Mouse (Mus musculus) stomach, embryonic 14.5 days (tissue): ENCODE measurements around the gene Odf3. TPM values are rescaled to one million over a fixed set of nuclear protein-coding genes. Genes with fewer than 3 reads are reported as not detected.
A peak's percentile ranks its signal among the peaks of the same experiment; 100 is the strongest.

Experiments
- ATAC-seq: fragments of 200-750 bp; cut with Nextera tagmentation; 2 replicates; pipeline ENCODE4 v1.8.0; 2017; ENCODE audit warnings: low read depth, moderate TSS enrichment; ENCODE audit not compliant: insufficient number of reproducible peaks, insufficient read depth, low FRiP score
- H3K27ac ChIP-seq: fragments of 300-500 bp; sonication (generic); 2 replicates; pipeline ENCODE4 v1.5.1; 2014; ENCODE audit warnings: mild to moderate bottlenecking, low read length, moderate library complexity, mixed read lengths
- H3K27me3 ChIP-seq: fragments of 300-500 bp; sonication (generic); 2 replicates; pipeline ENCODE4 v1.6.1; 2014; ENCODE audit warnings: low read length, control low read depth, mixed read lengths; ENCODE audit not compliant: control insufficient read depth, insufficient read depth
- H3K36me3 ChIP-seq: fragments of 300-500 bp; sonication (generic); 2 replicates; pipeline ENCODE4 v1.6.1; 2014; ENCODE audit warnings: mild to moderate bottlenecking, control low read depth, low read length, moderate library complexity, mixed read lengths; ENCODE audit not compliant: control insufficient read depth, insufficient read depth
- H3K4me1 ChIP-seq: fragments of 300-500 bp; sonication (generic); 2 replicates; pipeline ENCODE4 v1.6.1; 2014; ENCODE audit warnings: low read length, control low read depth, mixed read lengths; ENCODE audit not compliant: control insufficient read depth, insufficient read depth
- H3K4me2 ChIP-seq: fragments of 300-500 bp; sonication (generic); replicated peaks from 2 replicates; pipeline ENCODE4 v1.6.1; 2014; ENCODE audit warnings: low read depth, low read length, control low read depth
- H3K4me3 ChIP-seq: fragments of 300-500 bp; sonication (generic); 2 replicates; pipeline ENCODE4 v1.5.1; 2014; ENCODE audit warnings: low read depth, low read length, control low read depth
- H3K9ac ChIP-seq: fragments of 300-500 bp; sonication (generic); replicated peaks from 2 replicates; pipeline ENCODE4 v1.6.1; 2014; ENCODE audit warnings: low read depth, mild to moderate bottlenecking, control low read depth, low read length, moderate library complexity, mixed read lengths
- H3K9me3 ChIP-seq: fragments of 300-500 bp; sonication (generic); 2 replicates; pipeline ENCODE4 v1.6.1; 2016; ENCODE audit warnings: low read depth, low read length, control low read depth; ENCODE audit not compliant: control insufficient read depth
- WGBS: fragments of 180-500 bp; shearing (Covaris S2); extraction: QIAGEN DNeasy Blood & Tissue Kit; methylation state at CpG from one replicate; pipeline ENCODE4 v1.1.7; 2014; 5-methylcytosine and 5-hydroxymethylcytosine counted together
- polyA plus RNA-seq: library from polyadenylated mRNA; unstranded; fragments of >200 nt; fragmentation: Nextera tagmentation; extraction: Ambion mirVana; gene quantifications from 2 replicates; pipeline ENCODE4 v1.2.1, GENCODE M21; 2014

Gene Odf3
- polyA plus RNA-seq, 1 experiment from 2014 or later: not detected

DNA sequence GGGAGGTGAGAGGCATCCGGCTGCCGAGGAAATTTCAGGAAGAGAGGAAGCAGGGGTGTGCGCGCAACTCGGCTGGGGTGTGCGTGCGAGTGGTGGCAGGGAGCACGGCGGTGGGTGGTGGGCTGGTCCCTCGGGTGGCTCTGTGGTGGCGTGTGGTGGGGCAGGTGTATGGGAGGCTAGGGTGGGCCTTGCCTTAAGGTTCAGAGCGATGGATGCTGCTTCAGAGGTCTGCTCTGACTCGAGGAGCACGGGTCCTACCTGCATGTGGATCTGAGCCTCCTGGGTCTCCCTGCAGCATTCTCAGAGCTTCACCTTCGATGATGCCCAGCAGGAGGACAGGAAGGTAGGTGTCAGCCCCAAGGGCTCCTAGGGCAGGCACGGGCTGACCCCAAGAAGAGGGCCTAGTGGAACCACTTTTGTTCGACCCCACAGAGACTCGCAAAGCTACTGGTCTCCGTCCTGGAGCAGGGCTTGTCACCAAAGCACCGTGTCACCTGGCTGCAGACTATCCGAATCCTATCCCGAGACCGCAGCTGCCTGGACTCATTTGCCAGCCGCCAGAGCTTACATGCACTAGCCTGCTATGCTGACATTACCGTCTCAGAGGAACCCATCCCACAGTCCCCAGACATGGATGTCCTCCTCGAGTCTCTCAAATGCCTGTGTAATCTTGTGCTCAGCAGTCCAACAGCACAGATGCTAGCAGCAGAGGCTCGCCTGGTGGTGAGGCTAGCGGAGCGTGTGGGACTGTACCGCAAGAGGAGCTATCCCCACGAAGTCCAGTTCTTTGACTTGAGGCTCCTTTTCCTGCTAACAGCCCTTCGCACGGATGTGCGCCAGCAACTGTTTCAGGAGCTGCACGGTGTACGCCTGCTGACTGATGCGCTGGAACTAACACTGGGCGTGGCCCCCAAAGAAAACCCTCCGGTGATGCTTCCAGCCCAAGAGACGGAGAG, 10.2 kb downstream of the Odf3 start, which contains the start of gene Bet1l:
Bet1l (minus strand) TSS at position 28 of the 956 bp plus-strand sequence.
- ATAC-seq: peak; percentile 30
- Histone ChIP-seq H3K4me1 (peaks cover 13% of the 10 kb centered on the region), H3K9me3 (no peaks in the 10 kb centered on the region), H3K27ac (peak within 1 kb of the TSS; percentile 94), H3K9ac (peak within 1 kb of the TSS; percentile 88), H3K27me3 (no peaks in the 10 kb centered on the region), H3K4me2 (peak within 1 kb of the TSS; percentile 99), H3K36me3 (peaks cover 56% of the 10 kb centered on the region), H3K4me3 (peak within 1 kb of the TSS; percentile 87)
- WGBS: 36% methylated on average over 40 of the region's 40 CpGs

DNA sequence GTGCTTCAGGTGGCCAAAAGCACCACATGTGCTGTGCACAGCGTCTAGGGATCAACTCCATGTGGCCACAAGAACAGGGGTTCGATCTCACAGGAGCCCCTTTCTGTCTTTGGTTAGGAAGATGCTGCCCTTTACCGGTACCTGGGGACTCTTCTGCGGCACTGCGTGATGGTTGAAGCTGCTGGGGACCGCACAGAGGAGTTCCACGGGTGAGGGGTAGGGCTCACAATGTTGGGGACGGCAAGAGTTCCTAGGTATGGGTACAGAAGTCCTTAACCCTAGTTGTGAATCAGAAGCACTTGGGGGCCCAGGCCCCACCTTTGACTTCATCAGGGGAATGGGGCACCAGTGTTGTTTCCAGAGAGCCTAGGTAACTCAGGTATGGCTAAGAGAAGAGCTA, 11.1 kb downstream of the Odf3 start:
- Histone ChIP-seq H3K4me2 (peak overlapping the region; percentile 99; the same call in 1 of the 2 replicates), H3K36me3 (peaks cover 58% of the 10 kb centered on the region), H3K4me3 (no peak overlapping the region; the same call in 1 of the 2 replicates), H3K27ac (no peak overlapping the region), H3K9me3 (no peaks in the 10 kb centered on the region), H3K27me3 (no peaks in the 10 kb centered on the region), H3K9ac (0 out of 2 replicates have a peak overlapping the region, but pooled peaks have one; percentile 88), H3K4me1 (peaks cover 13% of the 10 kb centered on the region)
- ATAC-seq: no peak
- WGBS: 94% methylated on average over 8 of the region's 8 CpGs

DNA sequence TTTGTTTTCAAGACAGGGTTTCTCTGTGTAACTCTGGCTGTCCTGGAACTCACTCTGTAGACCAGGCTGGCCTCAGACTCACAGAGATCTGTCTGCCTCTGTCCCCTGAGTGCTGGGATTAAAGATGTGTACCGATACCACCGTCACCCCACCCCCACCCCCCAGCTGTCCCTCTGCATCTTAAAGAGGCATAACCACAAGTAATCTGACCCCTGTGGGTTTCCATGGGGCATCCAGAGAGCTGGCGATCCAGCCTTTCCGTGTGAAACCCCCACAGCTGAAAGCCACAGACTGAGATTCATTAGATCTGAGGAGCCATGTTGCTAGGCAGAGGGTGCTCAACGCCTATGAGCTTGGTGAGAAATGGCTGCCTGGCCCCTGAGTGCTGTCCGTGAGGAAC, 12.4 kb downstream of the Odf3 start:
- H3K27me3 ChIP-seq: no peaks in the 10 kb centered on the region
- no peaks in the 10 kb centered on the region for H3K9me3 ChIP-seq
- H3K4me1 ChIP-seq: peaks cover 12% of the 10 kb centered on the region
- H3K27ac ChIP-seq: no peak overlapping the region
- no peak for ATAC-seq
- H3K36me3 ChIP-seq: peaks cover 53% of the 10 kb centered on the region
- H3K4me2 ChIP-seq: no peak overlapping the region
- WGBS: 74% methylated on average over 6 of the region's 6 CpGs
- no peak overlapping the region for H3K4me3 ChIP-seq
- H3K9ac ChIP-seq: no peak overlapping the region

DNA sequence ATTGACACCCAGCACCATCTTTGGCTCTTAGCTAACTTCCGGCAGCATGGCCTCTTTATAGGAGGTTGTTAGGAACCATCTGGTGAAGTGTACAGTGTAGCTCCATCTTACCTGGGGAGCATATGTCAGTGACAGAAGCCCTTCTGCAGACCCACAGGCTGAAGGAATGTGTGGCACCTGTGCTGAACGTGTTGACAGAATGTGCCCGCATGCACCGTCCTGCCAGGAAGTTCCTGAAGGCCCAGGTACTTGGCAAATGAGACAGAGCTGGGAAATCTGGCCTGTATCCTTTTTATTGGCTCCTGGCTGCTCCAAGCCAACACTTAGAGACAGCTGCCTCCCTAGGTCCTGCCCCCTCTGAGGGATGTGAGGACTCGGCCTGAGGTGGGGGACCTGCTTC, 13.1 kb downstream of the Odf3 start:
- Histone ChIP-seq H3K27me3 (no peaks in the 10 kb centered on the region), H3K4me3 (no peak overlapping the region), H3K4me2 (no peak overlapping the region), H3K4me1 (peaks cover 7% of the 10 kb centered on the region), H3K36me3 (peaks cover 53% of the 10 kb centered on the region), H3K27ac (no peak overlapping the region), H3K9ac (no peak overlapping the region), H3K9me3 (no peaks in the 10 kb centered on the region)
- no peak for ATAC-seq
- 82% methylated on average over 5 of the region's 5 CpGs for WGBS

DNA sequence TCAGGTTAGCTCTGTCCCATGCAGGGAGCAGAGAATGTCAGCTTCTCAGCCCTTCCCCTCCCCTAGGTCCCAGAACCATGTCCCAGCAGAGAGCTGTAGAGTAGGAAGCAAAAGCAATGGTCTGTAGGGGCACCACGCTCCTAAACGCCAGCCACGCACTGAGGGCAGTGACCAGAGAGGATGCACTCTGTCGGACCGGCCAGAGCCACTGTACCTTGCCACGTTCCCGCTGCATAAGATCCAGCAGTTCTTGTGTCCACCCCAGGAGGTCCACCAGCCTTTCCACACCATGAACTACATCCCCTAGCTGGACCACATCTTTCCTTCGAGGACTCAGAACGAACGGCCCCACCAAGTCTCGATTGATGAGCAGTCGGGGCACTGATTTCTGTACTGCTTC, 17.2 kb downstream of the Odf3 start:
- 90% methylated on average over 12 of the region's 12 CpGs for WGBS
- peaks cover 38% of the 10 kb centered on the region for H3K36me3 ChIP-seq
- no peak for ATAC-seq

DNA sequence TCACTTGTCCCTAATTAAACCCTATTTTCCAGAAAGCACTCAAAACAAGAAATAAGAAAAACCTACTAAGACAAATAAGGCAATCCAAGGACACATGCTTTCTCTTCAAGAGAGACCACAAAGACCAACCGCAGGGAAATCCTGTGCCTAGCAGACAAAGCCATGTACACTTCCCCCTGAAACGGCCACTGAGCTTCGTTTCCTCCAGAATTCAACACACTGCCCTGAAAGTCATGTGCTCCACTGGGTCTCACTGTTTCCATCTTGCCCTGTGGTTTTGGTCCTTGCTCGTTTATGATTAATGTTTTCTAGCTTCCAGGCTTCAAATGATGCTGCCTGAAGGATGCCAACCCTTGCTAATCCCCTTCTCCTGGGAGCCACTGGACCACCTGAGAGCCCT, 26.6 kb downstream of the Odf3 start:
- peaks cover 14% of the 10 kb centered on the region; the same call in 1 of the 2 replicates for H3K36me3 ChIP-seq
- WGBS: 92% methylated on average over 4 of the region's 4 CpGs
- no peaks in the 10 kb centered on the region for H3K9me3 ChIP-seq
- no peak overlapping the region for H3K4me3 ChIP-seq
- ATAC-seq: no peak
- no peaks in the 10 kb centered on the region for H3K4me1 ChIP-seq
- H3K27ac ChIP-seq: no peak overlapping the region
- no peak overlapping the region for H3K9ac ChIP-seq
- no peak overlapping the region for H3K4me2 ChIP-seq
- no peaks in the 10 kb centered on the region for H3K27me3 ChIP-seq

More for the DNA sequence above, 17.2 kb downstream of the Odf3 start:
- Histone ChIP-seq H3K4me3 (no peak overlapping the region), H3K27ac (no peak overlapping the region), H3K9me3 (no peaks in the 10 kb centered on the region), H3K4me1 (no peaks in the 10 kb centered on the region), H3K27me3 (no peaks in the 10 kb centered on the region), H3K9ac (no peak overlapping the region), H3K4me2 (no peak overlapping the region)

DNA sequence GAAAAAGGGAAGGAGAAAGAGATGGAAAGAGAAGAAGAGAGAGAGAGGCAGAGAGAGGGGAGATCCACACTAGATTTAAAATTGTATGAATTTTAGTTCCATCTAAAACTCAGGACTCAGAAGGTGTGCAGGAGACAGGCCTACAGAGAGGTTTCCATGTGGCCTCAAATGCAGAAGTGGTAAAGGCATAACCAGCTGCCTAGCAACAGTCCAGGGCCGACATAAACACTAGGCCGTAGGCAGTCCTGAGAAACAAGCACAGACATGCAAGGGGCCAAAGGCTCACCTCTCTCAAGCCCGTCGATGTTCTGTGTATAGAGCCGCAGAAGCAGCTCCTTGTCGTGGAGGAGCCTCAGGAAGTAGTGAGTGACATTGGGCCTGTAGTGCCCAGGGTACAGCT, 29.8 kb downstream of the Odf3 start:
- no peak overlapping the region for H3K4me2 ChIP-seq
- no peak overlapping the region for H3K4me3 ChIP-seq
- H3K4me1 ChIP-seq: peaks cover 7% of the 10 kb centered on the region; the same call in 1 of the 2 replicates
- 73% methylated on average over 6 of the region's 6 CpGs for WGBS
- H3K9me3 ChIP-seq: no peaks in the 10 kb centered on the region
- no peak for ATAC-seq
- H3K27ac ChIP-seq: no peak overlapping the region
- peaks cover 8% of the 10 kb centered on the region; the same call in 1 of the 2 replicates for H3K36me3 ChIP-seq
- H3K9ac ChIP-seq: no peak overlapping the region
- no peaks in the 10 kb centered on the region for H3K27me3 ChIP-seq

DNA sequence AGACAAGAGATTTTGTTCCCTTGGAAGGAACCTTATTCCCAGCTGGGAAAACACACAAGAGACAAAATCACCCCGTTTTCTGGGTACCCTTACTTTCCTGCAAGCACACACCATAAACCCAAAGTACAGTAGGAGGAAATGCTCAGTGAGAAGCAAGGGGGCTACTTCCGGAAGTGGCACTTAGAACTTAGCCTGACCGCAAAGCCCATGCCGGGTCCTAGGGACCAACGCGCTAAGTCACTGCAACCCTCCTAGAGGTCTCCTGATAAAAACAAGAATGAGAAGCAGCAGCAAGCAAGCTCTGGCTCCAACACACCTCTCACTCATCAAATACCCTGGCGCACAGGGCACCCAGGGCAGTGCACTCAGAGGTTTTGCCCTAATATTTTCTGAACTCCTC, 31.8 kb downstream of the Odf3 start:
- Histone ChIP-seq H3K27ac (no peak overlapping the region), H3K9ac (no peak overlapping the region), H3K36me3 (peaks cover 6% of the 10 kb centered on the region; the same call in 1 of the 2 replicates), H3K9me3 (no peaks in the 10 kb centered on the region), H3K4me2 (no peak overlapping the region), H3K4me3 (no peak overlapping the region), H3K4me1 (peaks cover 7% of the 10 kb centered on the region; the same call in 1 of the 2 replicates), H3K27me3 (no peaks in the 10 kb centered on the region)
- WGBS: 89% methylated on average over 7 of the region's 7 CpGs
- ATAC-seq: no peak
